Mouse (Mus musculus): ENCODE measurements at regions not wholly inside any gene's neighbourhood (a gene's known extent, or its start where the extent isn't known, plus 50 kb on each side); places are given as distances from the start of the nearest gene placed in this dataset.

DNA sequence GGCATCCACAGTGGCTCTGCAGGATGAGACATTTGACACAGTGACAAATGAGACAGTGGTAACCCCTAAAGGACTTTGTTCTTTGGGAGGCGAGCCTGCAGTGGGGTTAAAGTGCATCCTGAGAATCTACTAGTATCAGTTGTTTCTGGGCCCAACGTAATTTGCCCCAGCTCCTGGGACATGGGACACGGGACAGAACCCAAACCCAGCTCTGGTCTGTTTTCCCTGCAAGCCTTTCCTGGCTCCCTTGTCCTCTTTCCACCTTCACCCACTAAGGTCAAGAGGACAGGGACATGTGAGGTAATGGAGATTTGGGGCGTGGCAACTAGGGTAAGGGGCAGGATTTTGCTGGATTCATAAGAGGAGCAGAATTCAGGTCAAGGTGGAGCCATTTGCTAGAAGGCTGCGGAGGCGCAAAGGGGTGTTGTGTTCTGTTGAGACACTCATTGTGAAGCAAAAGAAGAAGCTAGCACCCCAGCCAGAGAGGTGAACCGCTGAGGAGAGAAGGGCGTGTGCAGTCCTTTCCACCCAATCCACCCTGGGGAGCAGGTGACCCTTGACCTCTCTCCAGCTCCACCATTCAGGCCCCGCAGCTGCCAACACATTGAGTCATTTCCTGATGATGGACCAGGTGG is 80.6 kb upstream of the Mgmt start:
- Histone ChIP-seq H3K9ac (replicated peaks; ENCODE audit: low read length) (no peak overlapping the region), H3K4me3 (ENCODE audit: low read depth, low read length) (no peak overlapping the region), H3K9me3 (replicated peaks; ENCODE audit: control insufficient read depth, low read length) (no peaks in the 10 kb centered on the region), H3K27me3 (ENCODE audit: control insufficient read depth, insufficient read depth, low read length) (no peaks in the 10 kb centered on the region), H3K36me3 (replicated peaks; ENCODE audit: control insufficient read depth, insufficient read depth, low read depth, low read length) (no peaks in the 10 kb centered on the region), H3K27ac (replicated peaks; ENCODE audit: low read depth, low read length) (no peak overlapping the region), H3K4me2 (ENCODE audit: low read depth, low read length) (no peak overlapping the region), H3K4me1 (ENCODE audit: control insufficient read depth, insufficient read depth, low read length) (no peaks in the 10 kb centered on the region)
- DNase-seq (ENCODE audit: low spot score) = no peak
- WGBS = 79% methylated on average over 9 of the region's 9 CpGs
- ATAC-seq (replicated peaks; ENCODE audit: insufficient number of reproducible peaks, low FRiP score, low TSS enrichment, low read depth) = no peak

DNA sequence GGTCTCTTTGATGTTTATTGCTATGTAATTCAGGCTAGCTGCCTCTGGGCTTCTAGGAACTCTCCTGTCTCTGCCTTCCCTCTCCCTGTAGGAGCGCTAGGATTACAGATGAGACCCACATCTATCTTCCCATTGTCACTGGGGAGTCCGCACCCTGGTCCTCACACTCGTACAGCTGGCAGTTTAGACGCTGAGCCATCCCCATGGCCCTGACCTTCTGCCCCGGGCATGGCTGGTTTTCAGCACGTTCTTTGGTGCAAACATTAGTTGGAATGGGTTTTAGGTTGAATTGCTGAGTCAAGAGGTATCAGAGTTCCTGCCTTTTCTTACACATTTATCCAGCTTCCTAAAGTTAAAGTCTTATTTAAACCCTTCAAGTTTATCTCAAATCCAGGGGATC is 79.7 kb upstream of the Mgmt start:
- DNase-seq (ENCODE audit: low spot score) (no peak), ATAC-seq (replicated peaks; ENCODE audit: insufficient number of reproducible peaks, low FRiP score, low TSS enrichment, low read depth) (no peak)
- WGBS = 65% methylated on average over 6 of the region's 6 CpGs
- H3K27ac ChIP-seq (replicated peaks; ENCODE audit: low read depth, low read length) = no peak overlapping the region
- no peaks in the 10 kb centered on the region for H3K27me3 ChIP-seq (ENCODE audit: control insufficient read depth, insufficient read depth, low read length)
- H3K4me1 ChIP-seq (ENCODE audit: control insufficient read depth, insufficient read depth, low read length) = no peaks in the 10 kb centered on the region
- no peak overlapping the region for H3K4me2 ChIP-seq (ENCODE audit: low read depth, low read length)
- no peak overlapping the region for H3K9ac ChIP-seq (replicated peaks; ENCODE audit: low read length)
- no peaks in the 10 kb centered on the region for H3K9me3 ChIP-seq (replicated peaks; ENCODE audit: control insufficient read depth, low read length)
- no peak overlapping the region for H3K4me3 ChIP-seq (ENCODE audit: low read depth, low read length)
- no peaks in the 10 kb centered on the region for H3K36me3 ChIP-seq (replicated peaks; ENCODE audit: control insufficient read depth, insufficient read depth, low read depth, low read length)

GRCm38 (mm10) chr7:136820291-136820690 is 74.1 kb upstream of the Mgmt start:
- WGBS = 58% methylated on average over 4 of the region's 4 CpGs
- Histone ChIP-seq H3K9me3 (replicated peaks; ENCODE audit: control insufficient read depth, low read length) (no peaks in the 10 kb centered on the region), H3K4me3 (ENCODE audit: low read depth, low read length) (no peak overlapping the region), H3K4me1 (ENCODE audit: control insufficient read depth, insufficient read depth, low read length) (0 out of 2 replicates have a peak, but pooled peaks cover 2% of the 10 kb centered on the region), H3K9ac (replicated peaks; ENCODE audit: low read length) (no peak overlapping the region), H3K4me2 (ENCODE audit: low read depth, low read length) (no peak overlapping the region), H3K36me3 (replicated peaks; ENCODE audit: control insufficient read depth, insufficient read depth, low read depth, low read length) (no peaks in the 10 kb centered on the region), H3K27me3 (ENCODE audit: control insufficient read depth, insufficient read depth, low read length) (no peaks in the 10 kb centered on the region), H3K27ac (replicated peaks; ENCODE audit: low read depth, low read length) (no peak overlapping the region)
- ATAC-seq (replicated peaks; ENCODE audit: insufficient number of reproducible peaks, low FRiP score, low TSS enrichment, low read depth) = no peak
- no peak for DNase-seq (ENCODE audit: low spot score)

- 0 out of 2 replicates have a peak, but pooled peaks cover 3% of the 10 kb centered on the region for H3K4me1 ChIP-seq (ENCODE audit: control insufficient read depth, insufficient read depth, low read length)
- peak overlapping the region; percentile 23 for H3K4me2 ChIP-seq (ENCODE audit: low read depth, low read length)
- WGBS = 20% methylated on average over 16 of the region's 16 CpGs
- H3K4me3 ChIP-seq (ENCODE audit: low read depth, low read length) = no peak overlapping the region
- no peaks in the 10 kb centered on the region for H3K9me3 ChIP-seq (replicated peaks; ENCODE audit: control insufficient read depth, low read length)
- H3K9ac ChIP-seq (replicated peaks; ENCODE audit: low read length) = peak overlapping the region; percentile 29
- ATAC-seq (replicated peaks; ENCODE audit: insufficient number of reproducible peaks, low FRiP score, low TSS enrichment, low read depth) = no peak
- no peaks in the 10 kb centered on the region for H3K36me3 ChIP-seq (replicated peaks; ENCODE audit: control insufficient read depth, insufficient read depth, low read depth, low read length)
- H3K27ac ChIP-seq (replicated peaks; ENCODE audit: low read depth, low read length) = no peak overlapping the region
- DNase-seq (ENCODE audit: low spot score) = peak; percentile 38
- no peaks in the 10 kb centered on the region for H3K27me3 ChIP-seq (ENCODE audit: control insufficient read depth, insufficient read depth, low read length)
Observed at GRCm38 (mm10) chr7:136825647-136826046, 68.8 kb upstream of the Mgmt start.

GRCm38 (mm10) chr7:136829621-136830313 is 64.6 kb upstream of the Mgmt start:
- Histone ChIP-seq H3K4me1 (ENCODE audit: control insufficient read depth, insufficient read depth, low read length) (0 out of 2 replicates have a peak, but pooled peaks cover 3% of the 10 kb centered on the region), H3K4me2 (ENCODE audit: low read depth, low read length) (no peak overlapping the region), H3K9ac (replicated peaks; ENCODE audit: low read length) (no peak overlapping the region), H3K9me3 (replicated peaks; ENCODE audit: control insufficient read depth, low read length) (no peaks in the 10 kb centered on the region), H3K27ac (replicated peaks; ENCODE audit: low read depth, low read length) (no peak overlapping the region), H3K4me3 (ENCODE audit: low read depth, low read length) (no peak overlapping the region), H3K36me3 (replicated peaks; ENCODE audit: control insufficient read depth, insufficient read depth, low read depth, low read length) (no peaks in the 10 kb centered on the region), H3K27me3 (ENCODE audit: control insufficient read depth, insufficient read depth, low read length) (no peaks in the 10 kb centered on the region)
- DNase-seq (ENCODE audit: low spot score) (no peak), ATAC-seq (replicated peaks; ENCODE audit: insufficient number of reproducible peaks, low FRiP score, low TSS enrichment, low read depth) (no peak)
- 79% methylated on average over 1 of the region's 1 CpGs for WGBS

GRCm38 (mm10) chr7:136832419-136832818 is 62.0 kb upstream of the Mgmt start:
- ATAC-seq (replicated peaks; ENCODE audit: insufficient number of reproducible peaks, low FRiP score, low TSS enrichment, low read depth) = no peak
- 68% methylated on average over 7 of the region's 7 CpGs for whole genome bisulfite sequencing

DNA sequence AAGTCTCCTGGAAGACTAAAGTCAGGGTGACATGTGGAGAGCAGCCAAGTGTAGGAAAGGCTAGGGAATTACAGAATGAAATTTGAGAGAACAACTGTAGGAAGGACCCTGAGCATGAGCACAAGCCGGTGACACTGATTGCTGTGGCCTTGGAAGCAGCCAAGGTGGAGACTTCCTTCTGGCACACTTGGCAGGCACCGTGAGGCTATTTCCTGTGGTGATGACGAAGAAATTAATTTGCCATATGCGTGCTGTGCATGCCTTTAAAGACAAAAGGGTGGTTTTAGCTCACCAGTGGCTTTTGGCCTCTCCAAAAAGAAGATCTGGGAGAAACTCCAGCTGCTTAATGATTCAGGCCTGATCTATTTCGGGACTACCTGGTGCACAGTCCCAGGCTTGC is 55.4 kb upstream of the Mgmt start:
- Histone ChIP-seq H3K36me3 (replicated peaks; ENCODE audit: control insufficient read depth, insufficient read depth, low read depth, low read length) (no peaks in the 10 kb centered on the region), H3K4me2 (ENCODE audit: low read depth, low read length) (no peak overlapping the region), H3K27ac (replicated peaks; ENCODE audit: low read depth, low read length) (no peak overlapping the region), H3K9ac (replicated peaks; ENCODE audit: low read length) (no peak overlapping the region), H3K9me3 (replicated peaks; ENCODE audit: control insufficient read depth, low read length) (no peaks in the 10 kb centered on the region), H3K27me3 (ENCODE audit: control insufficient read depth, insufficient read depth, low read length) (no peaks in the 10 kb centered on the region), H3K4me1 (ENCODE audit: control insufficient read depth, insufficient read depth, low read length) (no peaks in the 10 kb centered on the region), H3K4me3 (ENCODE audit: low read depth, low read length) (no peak overlapping the region)
- no peak for ATAC-seq (replicated peaks; ENCODE audit: insufficient number of reproducible peaks, low FRiP score, low TSS enrichment, low read depth)
- 73% methylated on average over 5 of the region's 5 CpGs for WGBS
- no peak for DNase-seq (ENCODE audit: low spot score)

More at GRCm38 (mm10) chr7:136832419-136832818, 62.0 kb upstream of the Mgmt start:
- H3K4me1 ChIP-seq (ENCODE audit: control insufficient read depth, insufficient read depth, low read length) = no peaks in the 10 kb centered on the region
- H3K4me2 ChIP-seq (ENCODE audit: low read depth, low read length) = no peak overlapping the region
- no peaks in the 10 kb centered on the region for H3K27me3 ChIP-seq (ENCODE audit: control insufficient read depth, insufficient read depth, low read length)
- no peak overlapping the region for H3K27ac ChIP-seq (replicated peaks; ENCODE audit: low read depth, low read length)
- H3K9ac ChIP-seq (replicated peaks; ENCODE audit: low read length) = no peak overlapping the region
- no peak overlapping the region for H3K4me3 ChIP-seq (ENCODE audit: low read depth, low read length)
- H3K9me3 ChIP-seq (replicated peaks; ENCODE audit: control insufficient read depth, low read length) = no peaks in the 10 kb centered on the region
- no peaks in the 10 kb centered on the region for H3K36me3 ChIP-seq (replicated peaks; ENCODE audit: control insufficient read depth, insufficient read depth, low read depth, low read length)
- DNase-seq (ENCODE audit: low spot score) = no peak

DNA sequence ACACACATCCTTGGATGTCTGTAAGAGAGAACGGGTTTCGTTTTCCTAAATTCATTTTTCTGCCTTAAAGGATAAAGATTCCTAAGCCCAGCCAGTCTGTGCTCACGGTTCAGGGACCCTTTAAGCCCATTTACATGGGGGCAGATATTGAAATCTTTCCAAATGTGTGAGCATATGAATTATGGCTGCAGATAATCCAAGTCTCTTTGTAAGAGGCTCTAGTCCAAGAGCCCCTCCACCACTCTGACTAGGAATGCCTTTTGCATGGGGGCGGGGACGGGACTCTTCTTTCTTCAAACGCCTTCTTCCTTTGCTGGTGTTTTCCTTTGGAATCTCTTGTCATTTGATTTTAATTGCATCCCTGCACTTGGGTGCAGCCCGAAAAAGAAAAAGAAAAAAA is 54.2 kb upstream of the Mgmt start:
- ATAC-seq (replicated peaks; ENCODE audit: insufficient number of reproducible peaks, low FRiP score, low TSS enrichment, low read depth) (no peak), DNase-seq (ENCODE audit: low spot score) (no peak)
- Histone ChIP-seq H3K27ac (replicated peaks; ENCODE audit: low read depth, low read length) (no peak overlapping the region), H3K4me3 (ENCODE audit: low read depth, low read length) (no peak overlapping the region), H3K36me3 (replicated peaks; ENCODE audit: control insufficient read depth, insufficient read depth, low read depth, low read length) (no peaks in the 10 kb centered on the region), H3K4me1 (ENCODE audit: control insufficient read depth, insufficient read depth, low read length) (no peaks in the 10 kb centered on the region), H3K9me3 (replicated peaks; ENCODE audit: control insufficient read depth, low read length) (no peaks in the 10 kb centered on the region), H3K4me2 (ENCODE audit: low read depth, low read length) (no peak overlapping the region), H3K9ac (replicated peaks; ENCODE audit: low read length) (no peak overlapping the region), H3K27me3 (ENCODE audit: control insufficient read depth, insufficient read depth, low read length) (no peaks in the 10 kb centered on the region)
- 65% methylated on average over 7 of the region's 7 CpGs for WGBS

Data from embryonic facial prominence, embryonic 11.5 days (tissue).